Mouse (Mus musculus) small intestine, adult 2 months (tissue): ENCODE results near the gene Trnp1.

Experiments
- CTCF ChIP-seq: fragments of 200-500 bp; IDR thresholded peaks from 2 replicates; pipeline ENCODE4 v1.5.1; 2012; ENCODE audit warnings: low read depth, mild to moderate bottlenecking, control low read depth, inconsistent platforms, low read length, moderate library complexity, mixed read lengths; ENCODE audit not compliant: insufficient replicate concordance, insufficient read length; ENCODE audit errors: extremely low read depth
- POLR2A ChIP-seq: fragments of 200-500 bp; IDR thresholded peaks from 2 replicates; pipeline ENCODE4 v1.6.1; 2012; ENCODE audit warnings: low read depth, mild to moderate bottlenecking, control low read depth, inconsistent platforms, low read length, moderate library complexity

DNA sequence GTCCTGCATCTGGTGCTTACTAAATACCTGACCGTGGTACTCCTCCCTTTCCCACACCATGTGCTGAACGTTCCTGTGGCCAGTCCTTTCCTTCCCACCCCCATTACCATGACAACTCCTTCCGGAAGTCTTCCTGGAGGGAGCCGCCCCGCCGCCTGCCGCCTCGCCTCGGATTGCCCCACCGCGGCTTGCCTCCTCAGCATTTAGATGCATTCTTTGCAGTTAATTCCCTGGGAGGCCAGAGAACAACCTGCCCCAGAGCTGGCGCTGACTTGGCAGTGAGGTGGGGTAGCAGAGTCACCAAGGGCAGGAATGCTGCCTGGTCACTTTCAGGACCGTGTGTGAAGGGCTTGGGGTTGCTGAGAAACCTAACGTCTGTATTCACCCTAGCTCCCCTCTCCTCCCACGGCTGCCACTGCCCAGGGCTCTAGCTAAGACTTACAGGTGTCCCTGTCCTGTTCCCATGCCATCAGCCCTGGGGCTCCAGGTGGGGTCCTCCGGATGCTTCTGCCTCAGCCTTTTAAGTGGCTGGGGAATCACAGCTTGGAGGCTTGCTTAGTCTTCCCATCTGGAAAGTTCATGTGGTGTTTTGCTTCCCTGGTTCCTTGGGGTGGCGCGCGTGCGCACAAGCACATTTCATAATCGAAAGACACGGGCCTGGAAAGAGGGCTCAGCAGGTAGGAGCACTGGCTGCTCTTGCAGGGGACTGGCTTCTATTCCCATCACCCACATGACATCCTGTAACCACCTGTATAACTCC is 13.9 kb downstream of the Trnp1 start:
- TF ChIP-seq POLR2A, result no peak
- no peak for TF ChIP-seq CTCF
